Mouse (Mus musculus) lung, postnatal 36 days (tissue): ENCODE measurements around the gene Mag.
"Not testable (repeated sequence)": the region's sequence is repeated elsewhere in the genome, so short reads cannot be mapped to it uniquely, and the experiment has no call there.

Source experiments
- DNase-seq: peaks from one replicate; pipeline ENCODE4 v3.0.0; 2022; ENCODE audit warnings: mixed read lengths

Gene Mag

DNA sequence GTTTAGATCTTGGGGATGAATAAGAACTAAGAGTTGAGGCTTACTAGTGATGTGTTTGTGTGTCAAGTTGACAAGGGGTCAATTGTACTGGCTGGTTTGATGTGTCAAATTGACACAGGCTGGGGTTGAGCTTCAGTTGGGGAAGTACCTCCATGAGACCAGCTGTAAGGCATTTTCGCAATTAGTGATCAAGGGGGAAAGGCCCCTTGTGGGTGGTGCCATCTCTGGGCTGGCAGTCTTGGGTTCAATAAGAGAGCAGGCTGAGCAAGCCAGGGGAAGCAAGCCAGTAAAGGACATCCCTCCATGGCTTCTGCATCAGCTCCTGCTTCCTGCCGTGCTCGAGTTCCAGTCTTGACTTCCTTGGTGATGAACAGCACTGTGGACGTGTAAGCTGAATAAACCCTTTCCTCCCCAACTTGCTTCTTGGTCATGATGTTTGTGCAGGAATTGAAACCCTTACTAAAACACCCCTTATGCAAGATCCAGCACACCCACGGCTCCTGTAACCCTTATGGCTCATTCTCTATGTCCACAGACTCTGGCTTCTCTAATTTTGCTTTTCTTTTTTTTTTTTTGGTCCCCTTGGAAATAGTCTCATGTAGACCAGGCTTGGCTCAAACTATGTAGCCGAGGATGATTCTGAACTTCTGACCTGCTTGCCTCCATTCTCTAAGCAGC lies 20.9 kb upstream of the Mag start:
- DNase-seq, result not testable (repeated sequence)

DNA sequence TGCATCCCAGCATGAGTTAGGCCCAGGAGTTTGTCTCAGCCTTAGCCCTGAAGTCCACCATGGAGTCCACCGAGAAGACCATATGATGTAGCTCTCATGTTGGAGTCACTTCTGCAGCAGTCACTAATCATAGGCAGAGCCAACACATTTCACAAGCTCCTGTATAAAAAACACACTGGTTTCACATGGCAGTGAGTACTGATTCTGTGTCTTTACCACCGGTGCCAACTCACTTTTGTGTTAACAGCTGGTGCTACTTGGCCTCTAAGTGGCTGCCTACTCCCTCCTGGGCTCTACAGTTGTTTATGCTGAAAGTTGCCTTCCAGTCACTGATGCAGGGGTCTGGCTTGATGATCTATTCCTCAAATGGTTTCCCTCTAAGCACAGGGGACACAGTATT lies 9.9 kb upstream of the Mag start, which contains the start of gene Hamp2:
Gene Hamp2 (minus strand): TSS at position 101 of the 400 bp plus-strand sequence.
- not testable (repeated sequence) for DNase-seq

DNA sequence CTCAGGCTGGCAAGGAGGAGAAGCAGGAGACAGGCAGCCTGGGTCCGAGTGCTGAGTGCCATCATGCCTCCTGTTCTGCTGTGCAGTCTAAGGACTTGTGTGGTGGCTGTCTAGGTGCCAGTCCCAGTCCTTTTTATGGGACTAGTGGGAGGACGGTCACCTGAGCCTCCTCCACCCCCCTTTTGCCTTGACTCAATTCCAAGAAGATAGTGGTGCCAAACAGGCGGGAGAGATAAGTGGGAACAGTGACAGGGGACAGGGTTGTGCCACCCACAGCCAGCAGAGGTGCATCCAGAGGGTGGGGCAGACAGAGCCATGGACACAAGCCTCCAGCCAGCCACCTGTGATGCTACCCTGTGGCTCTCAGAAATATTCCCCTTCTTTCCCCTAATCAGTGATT lies 9.4 kb upstream of the Mag start:
- DNase-seq, result no peak

DNA sequence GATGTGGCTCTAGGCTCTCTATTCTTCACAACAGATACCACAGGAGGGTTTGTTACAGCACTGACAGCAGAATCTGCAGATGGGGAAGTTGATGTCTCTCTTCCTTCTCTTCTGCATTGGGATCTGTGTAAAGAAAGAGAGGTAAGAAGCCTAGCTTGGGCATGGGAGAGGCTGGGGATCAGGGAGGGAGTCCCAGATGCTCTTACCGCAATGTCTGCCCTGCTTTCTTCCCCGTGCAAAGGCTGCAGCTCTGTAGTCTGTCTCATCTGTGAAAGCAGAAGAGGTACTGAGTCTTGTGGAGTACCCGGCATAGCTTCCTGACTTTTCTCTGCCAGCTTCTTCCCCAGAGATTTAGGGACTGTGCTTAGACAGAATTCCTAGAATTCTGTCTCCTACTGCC lies 7.8 kb upstream of the Mag start:
- DNase-seq, result not testable (repeated sequence)

DNA sequence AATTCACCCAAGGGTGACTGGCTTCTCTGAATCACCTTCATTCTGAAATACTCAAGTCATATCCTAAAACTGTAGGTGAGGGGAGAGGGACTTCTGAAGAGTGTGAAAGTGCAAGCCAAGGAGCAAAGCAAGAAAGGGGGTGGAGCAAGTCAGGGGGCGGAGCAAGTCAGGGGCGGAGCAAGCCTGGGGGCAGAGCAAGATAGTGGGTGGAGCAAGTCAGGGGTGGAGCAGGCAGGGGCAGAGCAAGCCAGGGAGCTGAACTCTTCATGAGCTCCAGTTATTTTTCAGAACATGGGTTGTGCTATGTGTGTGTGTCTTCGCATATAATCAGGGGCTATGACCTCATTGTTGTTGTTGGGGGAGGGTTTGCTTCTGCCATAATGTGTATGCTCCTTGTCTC lies 5.5 kb upstream of the Mag start:
- no peak for DNase-seq

DNA sequence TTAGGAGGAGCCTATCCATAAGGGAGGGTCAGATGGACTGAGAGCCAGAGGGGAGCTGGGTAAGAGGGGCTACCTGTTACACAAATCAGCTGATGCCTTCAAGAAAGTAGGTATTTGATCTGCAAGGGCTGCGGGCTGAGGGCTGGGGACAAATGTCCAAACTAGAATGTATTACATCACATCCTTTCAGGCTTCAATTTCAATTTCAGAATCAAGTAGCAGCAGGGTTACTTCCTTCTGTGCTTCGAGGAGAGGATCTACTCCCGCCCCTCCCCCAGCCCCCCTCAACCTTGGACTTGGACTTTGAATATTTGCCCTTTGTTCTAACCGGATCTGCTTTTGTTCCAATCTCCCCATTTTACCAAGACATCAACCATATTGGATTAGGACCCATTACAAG lies 2.5 kb upstream of the Mag start:
- no peak for DNase-seq

DNA sequence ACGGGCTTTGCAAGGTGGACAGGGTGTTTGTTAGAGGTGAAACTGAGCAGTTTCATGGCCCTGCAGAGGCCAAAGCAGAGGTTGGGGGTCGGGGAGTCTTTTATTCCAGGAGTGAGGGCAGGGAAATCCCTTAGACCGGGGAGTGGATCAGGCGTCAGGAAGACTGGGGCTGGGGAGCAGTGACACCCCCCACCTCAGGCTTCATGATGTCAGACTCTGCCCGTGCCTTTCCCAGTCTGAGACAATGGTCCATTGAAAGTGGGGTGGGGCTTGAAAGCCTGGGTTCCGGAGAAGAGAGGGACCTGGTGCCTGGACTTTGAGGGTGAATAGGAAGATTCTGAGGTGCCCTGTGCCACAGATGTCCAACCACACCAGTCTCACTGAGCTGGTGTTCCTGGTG lies 2.0 kb upstream of the Mag start:
- DNase-seq, result no peak

DNA sequence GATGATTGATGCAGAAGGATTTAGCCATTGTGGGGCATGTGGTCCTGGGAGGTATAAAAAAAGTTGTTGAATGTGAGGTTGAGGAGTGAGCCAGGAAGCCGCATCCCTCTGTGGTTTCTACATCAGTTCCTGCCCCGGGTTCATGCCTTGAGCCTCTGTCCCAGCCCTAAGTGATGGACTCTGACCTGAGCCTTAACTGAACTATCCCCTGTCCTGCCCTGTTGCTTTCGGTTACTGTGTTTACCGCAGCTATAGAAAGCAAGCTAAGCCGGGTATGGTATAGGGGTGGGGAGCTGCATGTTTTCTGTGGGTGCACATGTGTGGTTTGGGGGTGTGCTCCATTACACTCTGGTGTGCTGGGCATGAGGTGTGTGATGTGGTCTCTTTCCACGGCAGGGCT lies 4.9 kb downstream of the Mag start:
- DNase-seq, result no peak

DNA sequence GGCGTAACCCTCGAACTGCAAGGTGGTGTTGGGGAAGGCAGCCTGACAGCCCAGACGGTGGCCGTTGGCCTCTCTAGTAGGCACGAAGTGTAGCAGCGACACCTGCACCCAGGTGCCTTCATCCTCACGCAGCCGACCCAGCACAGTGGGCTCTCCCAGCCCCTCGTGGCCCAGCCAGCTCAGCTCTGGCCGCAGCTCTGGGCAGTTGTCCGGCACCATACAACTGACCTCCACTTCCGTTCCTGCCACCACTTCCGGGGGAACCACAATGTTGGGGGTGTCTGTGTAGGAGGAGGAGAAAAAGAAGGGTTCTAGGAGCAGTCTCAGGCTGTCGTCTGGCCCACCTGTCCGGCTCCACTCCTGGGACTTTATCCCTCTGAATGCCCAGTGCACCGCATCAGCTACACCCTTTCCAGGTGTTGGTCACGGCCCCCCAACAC lies 5.7 kb downstream of the Mag start:
- DNase-seq, result no peak

DNA sequence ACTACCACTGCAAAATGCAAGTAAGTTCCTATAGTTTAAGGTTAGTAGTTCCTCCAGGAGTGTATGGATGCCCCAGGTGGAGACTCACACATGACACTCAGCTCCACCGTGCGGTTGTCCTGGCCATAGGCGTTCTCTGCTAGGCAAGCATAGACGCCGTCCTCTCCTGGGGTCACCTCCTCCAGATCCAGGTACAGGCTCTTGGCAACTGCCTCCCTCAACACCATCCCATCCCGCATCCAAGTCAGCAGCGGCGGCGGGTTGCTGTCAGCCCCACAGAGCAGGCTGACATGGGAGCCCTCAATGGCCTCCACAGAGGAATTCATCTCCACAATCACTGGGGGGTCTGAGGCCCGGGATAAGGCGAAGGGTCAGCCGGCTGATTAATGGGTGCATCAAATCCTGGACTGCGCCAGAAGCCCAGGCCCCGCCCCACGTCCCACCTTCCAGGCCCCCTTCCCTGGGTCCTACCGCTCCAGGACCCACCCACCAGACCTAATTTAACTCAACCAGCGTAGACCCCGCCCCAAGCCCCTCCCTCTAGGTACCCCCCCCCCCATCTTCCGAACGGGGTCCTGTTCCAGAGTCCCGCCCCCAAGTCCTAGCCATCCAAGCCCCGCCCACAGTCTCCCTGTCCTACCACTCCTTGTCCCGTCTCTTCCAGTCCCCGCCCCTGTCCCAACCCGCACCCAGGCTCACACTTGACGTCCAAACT lies 6.2 kb downstream of the Mag start:
- DNase-seq, result peak; percentile 64

DNA sequence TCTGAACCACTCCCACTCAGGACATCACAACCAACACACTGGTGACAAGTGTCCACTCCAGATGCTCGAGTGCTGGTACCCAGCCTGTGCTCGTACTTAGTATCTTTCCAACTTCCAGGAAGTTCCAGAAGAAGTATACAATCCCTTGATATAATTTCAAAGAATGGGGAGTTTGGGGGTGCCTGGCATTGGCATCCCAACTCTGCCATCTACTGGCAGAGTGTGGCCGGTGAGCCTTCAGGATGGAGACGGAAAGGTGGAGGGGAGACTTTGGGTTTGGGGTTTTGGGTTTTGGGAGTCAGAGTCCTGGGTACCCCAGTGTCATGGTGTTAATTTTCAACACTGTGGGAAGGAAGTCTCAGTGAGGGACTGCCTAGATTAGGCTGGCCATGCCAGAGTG lies 10.6 kb downstream of the Mag start:
- DNase-seq, result peak; percentile 41

DNA sequence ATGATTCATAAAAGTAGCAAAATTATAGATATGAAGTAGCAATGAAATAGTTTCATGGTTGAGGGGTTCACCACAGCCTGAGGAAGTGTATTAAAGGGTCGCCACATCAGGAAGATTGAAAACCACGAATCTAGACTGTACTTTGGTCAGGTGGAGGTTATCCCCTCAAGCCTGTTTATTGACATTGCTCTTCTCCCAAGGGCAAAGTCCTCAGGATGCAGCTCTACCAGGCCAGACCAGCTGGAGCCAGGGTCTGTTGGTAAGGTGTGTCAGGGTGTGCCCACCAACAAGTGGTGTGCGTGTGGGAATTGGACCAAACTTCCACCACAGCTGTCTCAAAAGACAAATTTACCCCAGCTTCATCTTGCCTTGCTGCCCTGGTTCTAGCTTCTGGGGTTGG lies 19.5 kb downstream of the Mag start:
- no peak for DNase-seq

DNA sequence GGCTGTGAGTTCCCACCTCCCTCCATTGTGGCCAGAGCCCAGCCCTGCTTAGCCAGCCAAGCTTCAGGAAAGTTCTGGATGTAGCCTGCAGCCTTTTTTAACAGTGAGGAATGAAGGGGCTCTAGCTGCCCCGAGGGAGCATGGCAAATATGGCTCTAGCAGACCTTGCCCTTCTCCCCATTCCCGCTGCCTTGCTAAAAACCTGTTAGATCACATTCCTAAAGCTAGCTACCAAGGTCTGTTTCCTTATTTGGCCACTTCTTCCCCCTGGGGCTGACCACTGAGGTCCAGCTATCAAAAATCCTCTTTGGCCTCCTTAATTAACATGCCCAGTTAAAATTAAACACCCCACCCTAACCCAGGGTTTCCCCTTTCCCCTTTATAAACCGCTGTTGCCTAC lies 22.2 kb downstream of the Mag start:
- no peak for DNase-seq

DNA sequence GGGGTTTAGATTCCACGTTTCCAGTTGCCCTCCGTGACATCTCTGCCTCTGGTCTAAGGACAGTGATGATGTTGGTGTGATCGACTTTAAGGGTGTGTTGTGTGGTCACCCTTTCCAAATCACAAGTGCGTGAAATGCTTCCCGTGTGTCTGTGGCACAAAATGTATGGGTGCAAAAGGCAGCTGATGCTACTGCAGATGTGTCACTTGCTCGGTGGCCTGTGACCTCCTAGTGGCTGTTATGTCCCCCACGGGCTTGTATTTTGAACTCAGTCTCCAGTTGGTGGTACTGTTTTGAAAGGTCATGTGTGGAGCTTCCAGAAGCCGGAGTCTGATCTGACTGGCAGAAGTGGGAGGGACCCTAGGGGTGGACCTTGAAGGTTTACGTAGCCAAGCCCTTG lies 22.9 kb downstream of the Mag start:
- DNase-seq, result no peak

DNA sequence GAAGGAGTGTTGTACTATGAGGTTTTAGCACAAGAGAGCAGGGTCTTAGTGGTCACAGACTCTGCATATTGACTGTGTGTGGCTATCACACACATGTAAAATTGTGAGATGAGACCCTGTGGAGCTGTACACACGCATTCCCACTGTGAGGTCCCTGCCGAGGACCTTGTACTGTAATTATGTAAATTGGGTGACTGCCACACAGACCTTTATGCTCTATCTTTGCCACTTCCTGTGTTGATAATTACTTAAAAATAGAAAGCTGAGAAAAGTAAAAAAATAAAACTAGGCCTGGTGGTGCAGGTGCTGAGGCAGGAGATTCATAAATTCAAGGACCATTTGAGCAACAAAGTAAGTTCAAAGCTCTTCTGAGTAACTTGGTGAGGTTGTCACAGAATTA lies 24.0 kb downstream of the Mag start:
- DNase-seq, result no peak

DNA sequence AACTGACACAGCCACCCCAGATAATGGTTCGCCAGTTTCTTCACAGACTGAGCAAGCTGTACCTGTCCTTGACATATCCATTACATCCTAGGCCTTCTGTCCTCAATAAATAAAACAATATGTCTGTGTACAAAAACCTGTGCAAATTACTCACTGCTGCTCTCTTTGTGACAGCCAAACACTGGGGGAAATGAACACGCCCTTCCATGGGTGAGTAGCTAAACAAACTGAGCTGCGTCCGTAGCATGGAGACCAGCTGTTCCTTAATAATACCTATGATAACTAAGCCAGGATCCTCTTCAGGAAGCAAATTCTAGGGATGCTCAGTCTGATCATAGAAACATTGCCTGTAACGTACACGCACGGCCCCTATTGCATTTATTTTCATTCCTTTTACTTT lies 25.9 kb downstream of the Mag start:
- no peak for DNase-seq

DNA sequence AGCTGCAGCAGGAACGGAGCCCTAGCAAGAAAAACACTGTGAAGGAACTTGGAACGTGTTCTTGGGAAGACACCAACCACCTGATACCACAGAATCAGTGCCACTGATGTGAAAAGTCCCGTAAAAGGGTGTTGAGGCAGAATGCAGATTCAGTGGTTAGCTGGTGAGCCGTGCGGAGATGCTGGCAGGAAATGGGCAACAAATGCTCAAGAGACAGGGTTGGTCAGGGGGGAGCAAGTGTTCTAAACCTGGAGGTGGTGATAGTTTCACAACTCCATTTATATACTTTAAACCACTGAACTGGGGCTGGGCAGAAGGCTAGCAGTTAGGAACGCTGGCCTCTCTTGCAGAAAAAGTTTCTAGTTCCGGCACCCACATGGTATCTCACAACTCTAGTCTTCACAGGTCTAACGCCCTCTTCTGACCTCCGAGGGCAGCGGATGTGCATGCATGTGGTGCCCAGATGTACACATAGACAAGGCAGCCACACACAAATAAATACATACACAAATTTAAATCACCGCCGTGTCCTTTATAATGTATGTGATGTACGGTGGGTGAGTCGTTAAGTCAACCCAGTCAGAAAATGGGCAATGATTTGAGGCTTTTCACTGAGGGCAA lies 27.0 kb downstream of the Mag start:
- DNase-seq, result peak; percentile 46

DNA sequence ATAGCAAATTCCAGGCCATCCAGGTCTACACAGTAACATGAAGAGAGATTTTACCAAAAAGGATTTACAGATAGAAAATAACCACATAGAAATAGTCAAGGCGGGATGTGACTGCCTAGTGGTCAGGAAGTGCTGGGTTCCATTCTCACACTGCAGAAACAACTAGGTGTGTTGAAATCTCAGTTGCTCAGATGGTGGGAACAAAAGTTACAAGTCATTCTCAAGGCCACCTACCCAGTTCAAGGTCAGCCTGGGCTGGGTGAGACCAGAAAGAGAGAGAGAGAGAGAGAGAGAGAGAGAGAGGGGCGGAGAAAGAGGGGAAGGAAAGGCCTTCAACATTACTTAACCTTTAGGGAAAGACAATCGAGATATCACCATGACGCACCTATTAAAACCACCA lies 27.8 kb downstream of the Mag start:
- DNase-seq, result no peak

DNA sequence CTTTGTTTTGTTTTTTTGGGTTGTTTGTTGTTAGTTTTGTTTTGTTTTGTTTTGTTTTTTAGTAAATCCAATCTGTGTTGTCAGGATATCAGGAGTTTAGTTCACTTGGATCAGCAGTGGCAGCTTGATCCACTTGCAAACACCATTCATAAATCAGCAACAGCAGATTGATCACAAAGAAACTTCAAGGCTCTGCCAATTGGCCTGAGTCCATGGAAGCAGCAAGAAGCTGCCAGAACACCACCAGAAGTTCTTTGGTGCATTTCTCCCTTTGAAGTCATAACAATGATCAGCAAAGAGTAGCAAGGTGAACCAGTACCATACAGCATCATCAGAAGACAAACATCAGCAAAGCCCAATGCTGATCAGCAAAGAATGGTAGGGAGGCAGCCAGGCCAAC lies 30.6 kb downstream of the Mag start:
- DNase-seq, result no peak

DNA sequence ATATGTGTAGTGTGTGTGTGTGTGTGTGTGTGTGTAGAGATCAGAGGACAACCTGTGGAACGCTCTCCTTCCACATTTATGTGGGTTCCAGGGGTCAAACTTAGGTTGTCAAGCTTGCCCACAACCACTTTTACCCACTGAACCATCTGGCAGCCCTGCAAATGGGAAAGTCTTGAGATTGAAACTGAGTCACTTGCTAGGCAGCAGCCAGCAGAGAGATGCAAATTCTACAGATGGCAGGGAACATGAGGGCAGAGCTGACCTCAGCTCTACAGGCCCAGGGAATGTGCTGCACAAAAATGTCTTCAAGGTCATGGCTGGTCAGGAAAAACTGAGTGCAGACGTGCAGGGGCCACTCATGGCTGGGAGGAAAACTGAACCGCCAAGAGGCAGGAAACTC lies 33.3 kb downstream of the Mag start:
- DNase-seq, result no peak

DNA sequence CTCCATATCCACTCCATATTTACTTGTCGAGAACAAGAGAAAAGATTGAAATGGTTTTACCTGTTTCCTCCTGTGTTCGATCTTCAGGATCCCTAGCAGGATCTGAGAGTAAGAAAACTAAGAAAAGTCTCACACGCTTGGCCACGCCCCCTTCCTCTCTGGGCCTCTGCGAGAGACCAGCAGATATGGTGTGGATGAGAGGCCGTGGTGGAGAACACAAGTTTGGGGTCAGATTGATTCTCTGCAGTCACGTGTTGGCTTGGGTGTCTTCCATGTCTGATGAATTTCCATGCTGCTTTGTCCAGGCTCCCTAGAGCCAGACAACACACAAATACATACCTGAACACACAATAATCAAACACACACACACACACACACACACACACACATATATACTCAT lies 34.5 kb downstream of the Mag start, which contains the start of gene Cd22:
Gene Cd22 (minus strand): TSS at position 167 of the 400 bp plus-strand sequence.
- DNase-seq, result peak; percentile 41

DNA sequence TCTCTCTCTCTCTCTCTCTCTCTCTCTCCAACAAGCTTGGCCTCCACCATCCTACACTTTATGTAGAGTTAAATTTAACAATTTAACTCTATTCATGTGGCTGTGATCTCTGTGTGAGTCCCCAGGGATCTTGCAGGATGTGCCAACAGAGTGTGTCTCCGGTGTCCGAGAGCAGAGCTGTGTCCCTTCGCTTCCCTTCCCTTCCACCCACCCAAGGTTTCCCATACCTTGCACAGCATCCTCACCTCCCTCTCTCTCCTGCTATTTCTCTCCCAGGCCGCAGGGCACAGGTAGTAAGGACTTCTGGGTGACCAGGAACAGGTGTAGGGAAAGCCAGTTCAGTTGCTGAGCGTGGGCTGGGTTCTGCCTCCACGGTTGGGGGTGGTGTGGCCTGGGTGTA lies 35.7 kb downstream of the Mag start:
- DNase-seq, result no peak

DNA sequence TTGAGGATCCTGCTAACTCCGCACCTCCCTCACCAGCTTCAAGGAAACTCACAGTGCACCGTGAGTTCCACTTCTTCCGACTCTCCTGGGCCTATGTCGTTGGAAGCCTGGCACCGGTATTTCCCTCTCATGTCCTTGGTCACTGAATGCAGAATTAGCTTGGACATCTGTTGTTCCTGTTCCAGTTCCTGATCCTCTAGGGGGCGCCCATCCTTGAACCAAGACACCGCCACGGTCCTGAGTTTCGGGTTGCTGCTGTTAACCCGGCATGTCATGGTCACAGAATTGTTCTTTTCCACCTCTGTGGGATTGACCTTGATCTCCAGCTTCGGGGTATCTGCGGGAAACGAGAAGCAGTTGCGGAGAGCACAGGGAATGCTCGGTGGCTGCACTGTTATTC lies 41.6 kb downstream of the Mag start:
- peak; percentile 92 for DNase-seq

DNA sequence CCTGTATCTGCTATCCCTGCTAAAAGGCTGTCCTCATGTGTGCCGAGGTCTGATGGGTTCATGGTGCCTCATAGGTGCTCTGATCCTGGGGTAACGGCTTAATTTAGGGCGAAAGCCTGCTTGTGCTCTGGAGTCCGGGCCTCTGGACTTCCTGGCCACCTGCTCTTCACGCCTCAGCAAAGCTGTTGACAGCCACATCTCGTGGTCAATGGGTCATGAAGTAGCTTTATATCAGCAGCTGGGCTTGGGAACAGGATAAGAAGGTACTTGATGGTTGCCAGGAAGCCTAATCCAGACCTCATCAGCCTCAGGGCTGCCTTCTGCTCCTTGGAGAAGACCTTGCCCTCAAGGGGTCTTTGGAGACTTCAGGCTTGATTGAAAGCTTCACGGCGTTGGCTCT lies 51.3 kb downstream of the Mag start:
- DNase-seq, result no peak
